Mouse (Mus musculus): Measurements from ENCODE around the gene Liph.

DNA sequence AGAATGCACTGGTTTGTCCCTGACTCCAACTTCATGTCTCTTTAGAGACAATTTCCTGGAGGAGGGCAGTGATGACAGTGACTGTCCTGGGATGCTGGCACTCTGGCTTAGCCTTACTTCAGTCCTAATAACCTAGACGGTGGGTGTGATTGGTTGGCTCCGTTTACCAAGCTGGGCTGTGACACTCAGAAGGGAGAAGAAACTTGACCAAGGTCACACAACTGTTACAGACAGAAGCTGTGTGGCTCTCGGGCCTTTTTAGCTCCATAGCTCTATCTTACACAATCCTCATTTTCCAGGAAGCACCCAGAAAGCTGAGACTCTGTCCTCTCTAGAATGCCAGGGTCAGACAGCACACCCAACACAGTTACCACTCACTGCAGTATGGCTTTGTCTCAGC lies 29.9 kb downstream of the Liph start:
- TF ChIP-seq EP300 (IDR thresholded peaks at IDR 0.05; ENCODE audit: low read length) (no peak), POLR2A (IDR thresholded peaks at IDR 0.05; ENCODE audit: low read depth, low read length) (no peak), IRF4 (IDR thresholded peaks at IDR 0.05; ENCODE audit: low read depth, low read length) (no peak), KAT2A (IDR thresholded peaks at IDR 0.05; ENCODE audit: insufficient replicate concordance, low read length) (no peak), NRF1 (IDR thresholded peaks at IDR 0.05; ENCODE audit: low read depth, low read length) (no peak), USF1 (IDR thresholded peaks at IDR 0.05; ENCODE audit: low read depth, low read length) (no peak), CTCF (conservative IDR thresholded peaks at IDR 0.05 in 1 of 2, IDR thresholded peaks at IDR 0.05 in 1 of 2; ENCODE audit: low read depth in 2 of 2, low read length in 2 of 2) (no peak), SMC3 (IDR thresholded peaks at IDR 0.05; ENCODE audit: low read depth, low read length) (no peak), CHD2 (IDR thresholded peaks at IDR 0.05; ENCODE audit: low read length) (no peak), BHLHE40 (IDR thresholded peaks at IDR 0.05; ENCODE audit: low read depth, low read length) (no peak), GABPA (IDR thresholded peaks at IDR 0.05; ENCODE audit: insufficient replicate concordance, low read depth, low read length) (no peak), RAD21 (IDR thresholded peaks at IDR 0.05; ENCODE audit: low read depth, low read length) (no peak), MAX (IDR thresholded peaks at IDR 0.05; ENCODE audit: low read length) (no peak)
